Mouse (Mus musculus): ENCODE results near the gene Scgb1b29. TPM values are rescaled to one million over a fixed set of nuclear protein-coding genes. Genes with fewer than 3 reads are reported as not detected.

Gene Scgb1b29
- total RNA-seq (2023) = not detected

DNA sequence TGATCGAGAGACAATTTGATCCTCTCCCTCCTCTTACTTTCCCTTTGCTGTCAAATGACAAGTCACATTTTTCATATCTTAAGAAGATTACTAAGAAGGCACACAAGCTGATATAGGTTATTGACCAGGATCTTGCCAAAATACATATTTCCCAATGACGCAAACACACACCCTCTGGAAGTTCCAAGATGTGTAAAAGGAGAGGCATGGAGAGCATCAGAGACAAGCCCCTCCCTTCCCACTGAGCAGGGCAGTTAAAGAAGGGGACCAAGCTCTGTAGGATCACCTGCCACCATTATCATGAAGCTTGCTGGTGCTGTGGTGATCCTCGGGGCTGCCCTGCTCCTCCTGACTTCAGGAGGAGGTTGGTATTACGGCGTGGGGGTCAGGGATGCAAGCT, at the start of gene Scgb1b29:
Gene Scgb1b29, plus strand, starts transcription at position 301 of the 400 bp plus-strand sequence.

Other genes starting within 250 kb of the Scgb1b29 start
- not detected for gene Scgb2b11, start 230.4 kb upstream of the Scgb1b29 start, total RNA-seq (2023)
- gene Scgb1b11, start 218.7 kb upstream of the Scgb1b29 start, total RNA-seq (2023) = not detected
- not detected for gene Scgb2b12, start 114.3 kb upstream of the Scgb1b29 start, total RNA-seq (2023)
- not detected for gene Scgb1b12, start 107.4 kb upstream of the Scgb1b29 start, total RNA-seq (2023)